Mouse (Mus musculus) heart, postnatal 0 days (tissue): ENCODE results near the gene Aldoart2. TPM values are rescaled to one million over a fixed set of nuclear protein-coding genes. Genes with fewer than 3 reads are reported as not detected.
"Not testable (repeated sequence)": the region's sequence is repeated elsewhere in the genome, so short reads cannot be mapped to it uniquely, and the experiment has no call there.

Experiments used
- ATAC-seq: fragments of 200-750 bp; cut with Nextera tagmentation; 2 replicates; pipeline ENCODE4 v1.8.0; 2017; ENCODE audit warnings: low read depth, moderate number of reproducible peaks, moderate library complexity; ENCODE audit not compliant: insufficient read depth
- DNase-seq: peaks from one replicate; pipeline ENCODE4 v3.0.0-alpha.2; 2016; ENCODE audit warnings: low spot score
- H3K27ac ChIP-seq: fragments of 300-500 bp; sonication (generic); 2 replicates; pipeline ENCODE4 v1.5.1; 2014; ENCODE audit warnings: low read depth, mild to moderate bottlenecking
- H3K27me3 ChIP-seq: fragments of 300-500 bp; sonication (generic); 2 replicates; pipeline ENCODE4 v1.6.1; 2014; ENCODE audit warnings: low read length, mixed read lengths; ENCODE audit not compliant: control insufficient read depth, insufficient read depth
- H3K36me3 ChIP-seq: fragments of 300-500 bp; sonication (generic); replicated peaks from 2 replicates; pipeline ENCODE4 v1.6.1; 2014; ENCODE audit warnings: low read length, mixed read lengths; ENCODE audit not compliant: control insufficient read depth, insufficient read depth
- H3K4me1 ChIP-seq: fragments of 300-500 bp; sonication (generic); 2 replicates; pipeline ENCODE4 v1.6.1; 2014; ENCODE audit warnings: antibody characterized with exemption; ENCODE audit not compliant: control insufficient read depth, insufficient read depth
- H3K4me2 ChIP-seq: fragments of 300-500 bp; sonication (generic); 2 replicates; pipeline ENCODE4 v1.6.1; 2014; ENCODE audit warnings: low read depth, mild to moderate bottlenecking, low read length, moderate library complexity
- H3K4me3 ChIP-seq: fragments of 300-500 bp; sonication (generic); 2 replicates; pipeline ENCODE4 v1.5.1; 2014; ENCODE audit warnings: low read depth, low read length
- H3K9ac ChIP-seq: fragments of 300-500 bp; sonication (generic); replicated peaks from 2 replicates; pipeline ENCODE4 v1.6.1; 2014; ENCODE audit warnings: low read depth, low read length, mixed read lengths
- H3K9me3 ChIP-seq: fragments of 300-500 bp; sonication (generic); replicated peaks from 2 replicates; pipeline ENCODE4 v1.6.1; 2016; ENCODE audit warnings: low read length; ENCODE audit not compliant: control insufficient read depth
- CTCF ChIP-seq: IDR thresholded peaks from 2 replicates; pipeline ENCODE4 v1.5.1; 2016; ENCODE audit warnings: antibody characterized with exemption, control low read depth, low read depth
- EP300 ChIP-seq: IDR thresholded peaks from 2 replicates; pipeline ENCODE4 v1.6.1; 2016; ENCODE audit warnings: antibody characterized with exemption, low read depth
- WGBS: fragments of 180-500 bp; shearing (Covaris S2); extraction: QIAGEN DNeasy Blood & Tissue Kit; methylation state at CpG from one replicate; pipeline ENCODE4 v1.1.7; 2014; 5-methylcytosine and 5-hydroxymethylcytosine counted together
- polyA plus RNA-seq: library from polyadenylated mRNA; unstranded; fragments of >200 nt; fragmentation: Nextera tagmentation; extraction: Ambion mirVana; gene quantifications from 2 replicates; pipeline ENCODE4 v1.2.1, GENCODE M21; 2015
- total RNA-seq: library from RNA; depleted of rRNA; stranded (reverse); fragments of >200 nt; gene quantifications from 2 replicates; pipeline ENCODE4 v1.2.3, GENCODE M21; 2014; ENCODE audit warnings: low replicate concordance

The Aldoart2 gene
- total and polyA plus RNA-seq, 2 experiments from 2014 or later: not detected

GRCm38 (mm10) chr12:55573794-55574193 lies 8.8 kb downstream of the Aldoart2 start:
- Histone ChIP-seq H3K27me3 (no peaks in the 10 kb centered on the region), H3K4me3 (no peak overlapping the region), H3K9ac (no peak overlapping the region), H3K27ac (no peak overlapping the region), H3K9me3 (no peaks in the 10 kb centered on the region), H3K4me2 (no peak overlapping the region), H3K4me1 (no peaks in the 10 kb centered on the region), H3K36me3 (no peaks in the 10 kb centered on the region)
- no peak for DNase-seq
- ATAC-seq: no peak
- 6% methylated on average over 6 of the region's 6 CpGs for WGBS
- TF ChIP-seq EP300 (no peak), CTCF (no peak)

GRCm38 (mm10) chr12:55586936-55587335 lies 21.9 kb downstream of the Aldoart2 start:
- H3K4me2 ChIP-seq, ATAC-seq, H3K27me3 ChIP-seq, H3K9ac ChIP-seq, H3K4me3 ChIP-seq, H3K27ac ChIP-seq, DNase-seq, H3K36me3 ChIP-seq, H3K9me3 ChIP-seq, H3K4me1 ChIP-seq: not testable (repeated sequence)
- WGBS: 50% methylated on average over 9 of the region's 9 CpGs

- ATAC-seq (no peak), DNase-seq (no peak)
- H3K4me3 ChIP-seq: peak overlapping the region; percentile 48
- no peaks in the 10 kb centered on the region for H3K9me3 ChIP-seq
- H3K4me1 ChIP-seq: peaks cover 14% of the 10 kb centered on the region
- H3K27me3 ChIP-seq: peaks cover 46% of the 10 kb centered on the region
- peaks cover 3% of the 10 kb centered on the region; the same call in 1 of the 2 replicates for H3K36me3 ChIP-seq
- 5% methylated on average over 7 of the region's 7 CpGs for WGBS
- H3K4me2 ChIP-seq: peak overlapping the region; percentile 64; the same call in 1 of the 2 replicates
- TF ChIP-seq EP300 (no peak), CTCF (no peak)
- no peak overlapping the region for H3K9ac ChIP-seq
- no peak overlapping the region for H3K27ac ChIP-seq
Measured at GRCm38 (mm10) chr12:55598537-55598886, 33.5 kb downstream of the Aldoart2 start.

- DNase-seq (no peak), ATAC-seq (no peak)
- Histone ChIP-seq H3K4me2 (peak within 1 kb of the TSS; percentile 64), H3K9ac (no peak within 1 kb of the TSS), H3K36me3 (peaks cover 8% of the 10 kb centered on the region; the same call in 1 of the 2 replicates), H3K27ac (no peak within 1 kb of the TSS), H3K4me3 (peak within 1 kb of the TSS; percentile 48), H3K9me3 (no peaks in the 10 kb centered on the region), H3K27me3 (peaks cover 46% of the 10 kb centered on the region), H3K4me1 (peaks cover 14% of the 10 kb centered on the region)
- TF ChIP-seq EP300 (no peak), CTCF (no peak)
- under 1% methylated on average over 76 of the region's 77 CpGs for WGBS
Measured at GRCm38 (mm10) chr12:55598887-55599561, 34.0 kb downstream of the Aldoart2 start, which contains the start of gene Insm2. Insm2 (plus strand) TSS chr12:55599427.

GRCm38 (mm10) chr12:55599639-55600502 lies 34.8 kb downstream of the Aldoart2 start:
- peaks cover 46% of the 10 kb centered on the region for H3K27me3 ChIP-seq

More at GRCm38 (mm10) chr12:55599639-55600502, 34.8 kb downstream of the Aldoart2 start:
- Histone ChIP-seq H3K9ac (no peak overlapping the region), H3K4me2 (peak overlapping the region; percentile 64), H3K9me3 (no peaks in the 10 kb centered on the region), H3K27ac (no peak overlapping the region), H3K4me3 (peak overlapping the region; percentile 48), H3K4me1 (peaks cover 14% of the 10 kb centered on the region), H3K36me3 (peaks cover 12% of the 10 kb centered on the region; the same call in 1 of the 2 replicates)
- WGBS: under 1% methylated on average over 90 of the region's 109 CpGs
- ATAC-seq (peak; percentile 94), DNase-seq (peak; percentile 47)
- no peak for TF ChIP-seq CTCF
- no peak for TF ChIP-seq EP300
